Mouse (Mus musculus): Measurements from ENCODE around the gene Esr2.
"Not testable (repeated sequence)": the region's sequence is repeated elsewhere in the genome, so short reads cannot be mapped to it uniquely, and the experiment has no call there.

The Esr2 gene

GRCm38 (mm10) chr12:76152389-76152788 is 24.7 kb downstream of the Esr2 start:
- DNase-seq (ENCODE audit: low spot score in 2 of 2): not testable (repeated sequence)

GRCm38 (mm10) chr12:76136701-76137100 is 40.4 kb downstream of the Esr2 start:
- DNase-seq (ENCODE audit: low spot score in 2 of 2): no peak

- not testable (repeated sequence) for DNase-seq (ENCODE audit: low spot score in 2 of 2)
These were observed 44.0 kb downstream of the Esr2 start for GRCm38 (mm10) chr12:76133081-76133480.

GRCm38 (mm10) chr12:76132591-76132990 is 44.5 kb downstream of the Esr2 start:
- no peak for DNase-seq (ENCODE audit: low spot score in 2 of 2)

- DNase-seq (ENCODE audit: low spot score in 2 of 2): no peak
These were observed 46.2 kb downstream of the Esr2 start for GRCm38 (mm10) chr12:76130891-76131290.

- DNase-seq (ENCODE audit: low spot score in 2 of 2): peak; percentile 12 to 46
These were observed 46.8 kb downstream of the Esr2 start for GRCm38 (mm10) chr12:76130281-76130680.

- no peak for DNase-seq (ENCODE audit: low spot score in 2 of 2)
These were observed 48.2 kb downstream of the Esr2 start for GRCm38 (mm10) chr12:76128831-76129230.

- DNase-seq (ENCODE audit: low spot score in 2 of 2): no peak
These were observed 48.8 kb downstream of the Esr2 start for GRCm38 (mm10) chr12:76128306-76128705.

- DNase-seq (ENCODE audit: low spot score in 2 of 2): peak in 1 of 2 experiments; percentile 5
These were observed 53.8 kb downstream of the Esr2 start for GRCm38 (mm10) chr12:76123223-76123622.

- no peak for DNase-seq (ENCODE audit: low spot score in 2 of 2)
These were observed 59.4 kb downstream of the Esr2 start for GRCm38 (mm10) chr12:76117632-76118153.

- no peak for DNase-seq (ENCODE audit: low spot score in 2 of 2)
These were observed 60.5 kb downstream of the Esr2 start for GRCm38 (mm10) chr12:76116577-76116976.

- no peak for DNase-seq (ENCODE audit: low spot score in 2 of 2)
These were observed 66.0 kb downstream of the Esr2 start for GRCm38 (mm10) chr12:76111046-76111445.

GRCm38 (mm10) chr12:76109646-76110405 is 67.2 kb downstream of the Esr2 start:
- no peak for DNase-seq (ENCODE audit: low spot score in 2 of 2)

- DNase-seq (ENCODE audit: low spot score in 2 of 2): no peak
These were observed 72.3 kb downstream of the Esr2 start for GRCm38 (mm10) chr12:76104596-76105351.

GRCm38 (mm10) chr12:76102621-76103020 is 74.4 kb downstream of the Esr2 start:
- DNase-seq (ENCODE audit: low spot score in 2 of 2): no peak

GRCm38 (mm10) chr12:76095117-76096035 is 81.7 kb downstream of the Esr2 start:
- DNase-seq (ENCODE audit: low spot score in 2 of 2): peak in 1 of 2 experiments; percentile 12

- DNase-seq (ENCODE audit: low spot score in 2 of 2): no peak
These were observed 83.2 kb downstream of the Esr2 start for GRCm38 (mm10) chr12:76093613-76094588.

GRCm38 (mm10) chr12:76092789-76093466 is 84.1 kb downstream of the Esr2 start:
- DNase-seq (ENCODE audit: low spot score in 2 of 2): no peak

GRCm38 (mm10) chr12:76087025-76087424 is 90.0 kb downstream of the Esr2 start:
- peak; percentile 34 to 49 for DNase-seq (ENCODE audit: low spot score in 2 of 2)
